Mouse (Mus musculus): ENCODE data around the gene Grsf1.
A peak's percentile ranks its signal among the peaks of the same experiment; 100 is the strongest.

The Grsf1 gene

GRCm38 (mm10) chr5:88630883-88631282 is 45.1 kb downstream of the Grsf1 start:
- DNase-seq (ENCODE audit: low spot score in 2 of 2): peak in 1 of 2 experiments; percentile 22

- no peak for DNase-seq (ENCODE audit: low spot score in 2 of 2)
Measured at GRCm38 (mm10) chr5:88629987-88630386, 46.0 kb downstream of the Grsf1 start.

GRCm38 (mm10) chr5:88629125-88629524 is 46.8 kb downstream of the Grsf1 start:
- no peak for DNase-seq (ENCODE audit: low spot score in 2 of 2)

- no peak for DNase-seq (ENCODE audit: low spot score in 2 of 2)
Measured at GRCm38 (mm10) chr5:88627545-88627944, 48.4 kb downstream of the Grsf1 start.

GRCm38 (mm10) chr5:88616988-88617387 is 59.0 kb downstream of the Grsf1 start:
- no peak for DNase-seq (ENCODE audit: low spot score in 2 of 2)

- no peak for DNase-seq (ENCODE audit: low spot score in 2 of 2)
Measured at GRCm38 (mm10) chr5:88614129-88614528, 61.8 kb downstream of the Grsf1 start.

Data from urinary bladder, postnatal 4 days (tissue).